Mouse (Mus musculus): ENCODE data around the gene Stac3.

The Stac3 gene

GRCm38 (mm10) chr10:127500894-127501893, at the start of gene Stac3:
Stac3 (plus strand) TSS chr10:127501686.
- in situ Hi-C loops (cut with MboI; ENCODE audit: low pct_unique_long_range_greater_than_20kb in 1 of 2, low sequenced_read_pairs in 2 of 2, unreplicated experiment in 1 of 2): no loop called here

GRCm38 (mm10) chr10:127453701-127454100, 47.8 kb upstream of the Stac3 start:
- in situ Hi-C loops (cut with MboI; ENCODE audit: low pct_unique_long_range_greater_than_20kb in 1 of 2, low sequenced_read_pairs in 2 of 2, unreplicated experiment in 1 of 2): no loop called here

GRCm38 (mm10) chr10:127462411-127463096, 38.9 kb upstream of the Stac3 start:
- in situ Hi-C loops (cut with MboI; ENCODE audit: low pct_unique_long_range_greater_than_20kb in 1 of 2, low sequenced_read_pairs in 2 of 2, unreplicated experiment in 1 of 2): no loop called here

GRCm38 (mm10) chr10:127471281-127471988, 30.1 kb upstream of the Stac3 start:
- in situ Hi-C loops (cut with MboI; ENCODE audit: low pct_unique_long_range_greater_than_20kb in 1 of 2, low sequenced_read_pairs in 2 of 2, unreplicated experiment in 1 of 2): no loop called here

GRCm38 (mm10) chr10:127472722-127473121, 28.8 kb upstream of the Stac3 start:
- in situ Hi-C loops (cut with MboI; ENCODE audit: low pct_unique_long_range_greater_than_20kb in 1 of 2, low sequenced_read_pairs in 2 of 2, unreplicated experiment in 1 of 2): no loop called here

- in situ Hi-C loops (cut with MboI; ENCODE audit: low pct_unique_long_range_greater_than_20kb in 1 of 2, low sequenced_read_pairs in 2 of 2, unreplicated experiment in 1 of 2): no loop called here
These were observed 26.3 kb upstream of the Stac3 start for GRCm38 (mm10) chr10:127475175-127475574.

GRCm38 (mm10) chr10:127476541-127476940, 24.9 kb upstream of the Stac3 start:
- in situ Hi-C loops (cut with MboI; ENCODE audit: low pct_unique_long_range_greater_than_20kb in 1 of 2, low sequenced_read_pairs in 2 of 2, unreplicated experiment in 1 of 2): no loop called here

GRCm38 (mm10) chr10:127477301-127477700, 24.2 kb upstream of the Stac3 start:
- in situ Hi-C loops (cut with MboI; ENCODE audit: low pct_unique_long_range_greater_than_20kb in 1 of 2, low sequenced_read_pairs in 2 of 2, unreplicated experiment in 1 of 2): no loop called here

- in situ Hi-C loops (cut with MboI; ENCODE audit: low pct_unique_long_range_greater_than_20kb in 1 of 2, low sequenced_read_pairs in 2 of 2, unreplicated experiment in 1 of 2): no loop called here
These were observed 22.4 kb upstream of the Stac3 start for GRCm38 (mm10) chr10:127479131-127479530.

GRCm38 (mm10) chr10:127480833-127481813, 20.4 kb upstream of the Stac3 start:
- in situ Hi-C loops (cut with MboI; ENCODE audit: low pct_unique_long_range_greater_than_20kb in 1 of 2, low sequenced_read_pairs in 2 of 2, unreplicated experiment in 1 of 2): no loop called here

- in situ Hi-C loops (cut with MboI; ENCODE audit: low pct_unique_long_range_greater_than_20kb in 1 of 2, low sequenced_read_pairs in 2 of 2, unreplicated experiment in 1 of 2): no loop called here
These were observed 16.3 kb upstream of the Stac3 start for GRCm38 (mm10) chr10:127485235-127485634.

GRCm38 (mm10) chr10:127488856-127489255, 12.6 kb upstream of the Stac3 start:
- in situ Hi-C loops (cut with MboI; ENCODE audit: low pct_unique_long_range_greater_than_20kb in 1 of 2, low sequenced_read_pairs in 2 of 2, unreplicated experiment in 1 of 2): no loop called here

GRCm38 (mm10) chr10:127490160-127491127, 11.0 kb upstream of the Stac3 start:
- in situ Hi-C loops (cut with MboI; ENCODE audit: low pct_unique_long_range_greater_than_20kb in 1 of 2, low sequenced_read_pairs in 2 of 2, unreplicated experiment in 1 of 2): no loop called here

GRCm38 (mm10) chr10:127491128-127491512, 10.4 kb upstream of the Stac3 start:
- in situ Hi-C loops (cut with MboI; ENCODE audit: low pct_unique_long_range_greater_than_20kb in 1 of 2, low sequenced_read_pairs in 2 of 2, unreplicated experiment in 1 of 2): no loop called here

- in situ Hi-C loops (cut with MboI; ENCODE audit: low pct_unique_long_range_greater_than_20kb in 1 of 2, low sequenced_read_pairs in 2 of 2, unreplicated experiment in 1 of 2): no loop called here
These were observed 9.4 kb upstream of the Stac3 start for GRCm38 (mm10) chr10:127492118-127492517.

- in situ Hi-C loops (cut with MboI; ENCODE audit: low pct_unique_long_range_greater_than_20kb in 1 of 2, low sequenced_read_pairs in 2 of 2, unreplicated experiment in 1 of 2): no loop called here
These were observed 5.3 kb upstream of the Stac3 start for GRCm38 (mm10) chr10:127496156-127496555.

GRCm38 (mm10) chr10:127499516-127499915, 2.0 kb upstream of the Stac3 start:
- in situ Hi-C loops (cut with MboI; ENCODE audit: low pct_unique_long_range_greater_than_20kb in 1 of 2, low sequenced_read_pairs in 2 of 2, unreplicated experiment in 1 of 2): no loop called here
